Mouse (Mus musculus): ENCODE data around the gene Camk1g. TPM values are rescaled to one million over a fixed set of nuclear protein-coding genes. Genes with fewer than 3 reads are reported as not detected.

Gene Camk1g
- 1.2 TPM for polyA plus RNA-seq (2014; fragmentation: Illumina TruSeq; extraction: RNeasy Lipid Tissue Mini Kit (QIAGEN cat#74804); ENCODE audit: low read depth, low replicate concordance)

GRCm38 (mm10) chr1:193370096-193370495 lies at the start of gene Camk1g:
TSS of gene Camk1g (minus strand) at chr1:193370298.

Other genes starting within 250 kb of the Camk1g start
- gene Diexf, start 240.0 kb downstream of the Camk1g start, polyA plus RNA-seq (2014; fragmentation: Illumina TruSeq; extraction: RNeasy Lipid Tissue Mini Kit (QIAGEN cat#74804); ENCODE audit: low read depth, low replicate concordance), result 10.4 TPM
- 1.3 TPM for gene Irf6, start 217.2 kb downstream of the Camk1g start, polyA plus RNA-seq (2014; fragmentation: Illumina TruSeq; extraction: RNeasy Lipid Tissue Mini Kit (QIAGEN cat#74804); ENCODE audit: low read depth, low replicate concordance)
- gene A130010J15Rik, start 202.3 kb downstream of the Camk1g start, polyA plus RNA-seq (2014; fragmentation: Illumina TruSeq; extraction: RNeasy Lipid Tissue Mini Kit (QIAGEN cat#74804); ENCODE audit: low read depth, low replicate concordance), result 6.0 TPM
- gene Traf3ip3, start 168.6 kb downstream of the Camk1g start, polyA plus RNA-seq (2014; fragmentation: Illumina TruSeq; extraction: RNeasy Lipid Tissue Mini Kit (QIAGEN cat#74804); ENCODE audit: low read depth, low replicate concordance), result 0.99 TPM
- 11.4 TPM for gene Lamb3, start 162.6 kb downstream of the Camk1g start, polyA plus RNA-seq (2014; fragmentation: Illumina TruSeq; extraction: RNeasy Lipid Tissue Mini Kit (QIAGEN cat#74804); ENCODE audit: low read depth, low replicate concordance)
- 12.5 TPM for gene Hsd11b1, start 106.2 kb downstream of the Camk1g start, polyA plus RNA-seq (2014; fragmentation: Illumina TruSeq; extraction: RNeasy Lipid Tissue Mini Kit (QIAGEN cat#74804); ENCODE audit: low read depth, low replicate concordance)
- 131 TPM for gene G0s2, start 97.1 kb downstream of the Camk1g start, polyA plus RNA-seq (2014; fragmentation: Illumina TruSeq; extraction: RNeasy Lipid Tissue Mini Kit (QIAGEN cat#74804); ENCODE audit: low read depth, low replicate concordance)

Data from heart, adult 10 weeks (tissue).